Mouse (Mus musculus): ENCODE results near the gene Bach2.

GRCm38 (mm10) chr4:32352442-32352841 lies 113.8 kb downstream of the Bach2 start:
- TF ChIP-seq CTCF (IDR thresholded peaks at IDR 0.05; ENCODE audit: control insufficient read depth, insufficient read depth, low read length): no peak
- no peak for TF ChIP-seq POLR2A (IDR thresholded peaks at IDR 0.05; ENCODE audit: borderline replicate concordance, control insufficient read depth, low read depth, low read length)
